Mouse (Mus musculus) kidney, postnatal 0 days (tissue): ENCODE data around the gene Arfgef3. TPM values are rescaled to one million over a fixed set of nuclear protein-coding genes. Genes with fewer than 3 reads are reported as not detected.

Source experiments
- ATAC-seq: fragments of 200-750 bp; cut with Nextera tagmentation; replicated peaks from 2 replicates; pipeline ENCODE4 v1.8.0; 2017; ENCODE audit warnings: low read depth, moderate number of reproducible peaks, moderate TSS enrichment, moderate library complexity; ENCODE audit not compliant: low FRiP score
- DNase-seq: peaks from one replicate; pipeline ENCODE4 v3.0.0-alpha.2; 2016; ENCODE audit warnings: low spot score
- H3K27ac ChIP-seq: fragments of 300-500 bp; sonication (generic); 2 replicates; pipeline ENCODE4 v1.5.1; 2014; ENCODE audit warnings: mild to moderate bottlenecking
- H3K27me3 ChIP-seq: fragments of 300-500 bp; sonication (generic); 2 replicates; pipeline ENCODE4 v1.6.1; 2014; ENCODE audit warnings: low read length, mixed read lengths; ENCODE audit not compliant: insufficient read depth
- H3K36me3 ChIP-seq: fragments of 300-500 bp; sonication (generic); 2 replicates; pipeline ENCODE4 v1.6.1; 2014; ENCODE audit warnings: low read length, mixed read lengths; ENCODE audit not compliant: insufficient read depth
- H3K4me1 ChIP-seq: fragments of 300-500 bp; sonication (generic); replicated peaks from 2 replicates; pipeline ENCODE4 v1.6.1; 2014; ENCODE audit warnings: antibody characterized with exemption, low read length, mixed read lengths; ENCODE audit not compliant: insufficient read depth
- H3K4me2 ChIP-seq: fragments of 300-500 bp; sonication (generic); 2 replicates; pipeline ENCODE4 v1.6.1; 2014; ENCODE audit warnings: mild to moderate bottlenecking, low read length, moderate library complexity, mixed read lengths
- H3K4me3 ChIP-seq: fragments of 300-500 bp; sonication (generic); replicated peaks from 2 replicates; pipeline ENCODE4 v1.5.1; 2014; ENCODE audit warnings: low read depth, low read length
- H3K9ac ChIP-seq: fragments of 300-500 bp; sonication (generic); 2 replicates; pipeline ENCODE4 v1.6.1; 2014; ENCODE audit warnings: low read depth, low read length
- H3K9me3 ChIP-seq: fragments of 300-500 bp; sonication (generic); replicated peaks from 2 replicates; pipeline ENCODE4 v1.6.1; 2016; ENCODE audit warnings: low read length, inconsistent platforms, mixed read lengths
- CTCF ChIP-seq: IDR thresholded peaks from 2 replicates; pipeline ENCODE4 v1.5.1; 2016; ENCODE audit warnings: antibody characterized with exemption, low read depth, mild to moderate bottlenecking, moderate library complexity
- WGBS: fragments of 180-500 bp; shearing (Covaris S2); extraction: QIAGEN DNeasy Blood & Tissue Kit; methylation state at CpG from one replicate; pipeline ENCODE4 v1.1.7; 2014; 5-methylcytosine and 5-hydroxymethylcytosine counted together
- polyA plus RNA-seq: library from polyadenylated mRNA; unstranded; fragments of >200 nt; fragmentation: Nextera tagmentation; extraction: Ambion mirVana; gene quantifications from 2 replicates; pipeline ENCODE4 v1.2.1, GENCODE M21; 2015

Gene Arfgef3
- polyA plus RNA-seq, 1 experiment from 2014 or later: 1.1 TPM

- TF ChIP-seq CTCF: no peak
- DNase-seq (no peak), ATAC-seq (no peak)
- Histone ChIP-seq H3K27me3 (no peaks in the 10 kb centered on the region), H3K4me1 (no peaks in the 10 kb centered on the region), H3K9ac (no peak overlapping the region), H3K4me3 (no peak overlapping the region), H3K4me2 (no peak overlapping the region), H3K27ac (no peak overlapping the region), H3K9me3 (no peaks in the 10 kb centered on the region), H3K36me3 (no peaks in the 10 kb centered on the region)
- WGBS: 73% methylated on average over 6 of the region's 6 CpGs
Observed at GRCm38 (mm10) chr10:18710949-18711348, 32.8 kb downstream of the Arfgef3 start.

- TF ChIP-seq CTCF: no peak
- no peaks in the 10 kb centered on the region for H3K36me3 ChIP-seq
- ATAC-seq (no peak), DNase-seq (no peak)
- no peak overlapping the region for H3K4me2 ChIP-seq
- no peaks in the 10 kb centered on the region for H3K9me3 ChIP-seq
- no peaks in the 10 kb centered on the region for H3K27me3 ChIP-seq
- H3K9ac ChIP-seq: no peak overlapping the region
- H3K27ac ChIP-seq: no peak overlapping the region
- H3K4me3 ChIP-seq: no peak overlapping the region
- WGBS: 96% methylated on average over 2 of the region's 2 CpGs
- no peaks in the 10 kb centered on the region for H3K4me1 ChIP-seq
Observed at GRCm38 (mm10) chr10:18709836-18710235, 33.9 kb downstream of the Arfgef3 start.

GRCm38 (mm10) chr10:18708641-18709040, 35.1 kb downstream of the Arfgef3 start:
- H3K4me3 ChIP-seq: no peak overlapping the region
- H3K9me3 ChIP-seq: no peaks in the 10 kb centered on the region
- no peaks in the 10 kb centered on the region for H3K27me3 ChIP-seq
- no peak overlapping the region for H3K4me2 ChIP-seq
- ATAC-seq: no peak
- H3K27ac ChIP-seq: no peak overlapping the region
- 69% methylated on average over 1 of the region's 1 CpGs for WGBS
- no peak for TF ChIP-seq CTCF
- H3K9ac ChIP-seq: no peak overlapping the region
- DNase-seq: no peak
- no peaks in the 10 kb centered on the region for H3K36me3 ChIP-seq
- H3K4me1 ChIP-seq: no peaks in the 10 kb centered on the region

- TF ChIP-seq CTCF: no peak
- WGBS: 32% methylated on average over 4 of the region's 4 CpGs
- Histone ChIP-seq H3K9me3 (no peaks in the 10 kb centered on the region), H3K4me1 (no peaks in the 10 kb centered on the region), H3K4me3 (no peak overlapping the region), H3K4me2 (no peak overlapping the region), H3K27ac (no peak overlapping the region), H3K27me3 (no peaks in the 10 kb centered on the region), H3K36me3 (no peaks in the 10 kb centered on the region), H3K9ac (no peak overlapping the region)
- ATAC-seq: no peak
- DNase-seq: no peak
Observed at GRCm38 (mm10) chr10:18704393-18705120, 39.2 kb downstream of the Arfgef3 start.

GRCm38 (mm10) chr10:18701517-18701916, 42.2 kb downstream of the Arfgef3 start:
- H3K36me3 ChIP-seq: no peaks in the 10 kb centered on the region
- H3K4me1 ChIP-seq: no peaks in the 10 kb centered on the region
- no peak for TF ChIP-seq CTCF
- DNase-seq (no peak), ATAC-seq (no peak)
- no peaks in the 10 kb centered on the region for H3K27me3 ChIP-seq
- no peak overlapping the region for H3K27ac ChIP-seq
- no peak overlapping the region for H3K4me2 ChIP-seq
- no peaks in the 10 kb centered on the region for H3K9me3 ChIP-seq
- no peak overlapping the region for H3K9ac ChIP-seq
- H3K4me3 ChIP-seq: no peak overlapping the region

GRCm38 (mm10) chr10:18700117-18700516, 43.6 kb downstream of the Arfgef3 start:
- H3K36me3 ChIP-seq: no peaks in the 10 kb centered on the region
- 69% methylated on average over 2 of the region's 2 CpGs for WGBS
- no peaks in the 10 kb centered on the region for H3K9me3 ChIP-seq
- H3K27ac ChIP-seq: no peak overlapping the region
- DNase-seq: no peak
- TF ChIP-seq CTCF: no peak
- no peak overlapping the region for H3K9ac ChIP-seq
- no peak for ATAC-seq
- no peaks in the 10 kb centered on the region for H3K4me1 ChIP-seq
- no peak overlapping the region for H3K4me2 ChIP-seq
- H3K27me3 ChIP-seq: no peaks in the 10 kb centered on the region
- no peak overlapping the region for H3K4me3 ChIP-seq

GRCm38 (mm10) chr10:18699151-18699550, 44.6 kb downstream of the Arfgef3 start:
- 91% methylated on average over 2 of the region's 2 CpGs for WGBS
- Histone ChIP-seq H3K9ac (no peak overlapping the region), H3K27ac (no peak overlapping the region), H3K4me3 (no peak overlapping the region), H3K27me3 (no peaks in the 10 kb centered on the region), H3K4me2 (no peak overlapping the region), H3K9me3 (no peaks in the 10 kb centered on the region), H3K4me1 (no peaks in the 10 kb centered on the region), H3K36me3 (no peaks in the 10 kb centered on the region)
- no peak for TF ChIP-seq CTCF
- DNase-seq (no peak), ATAC-seq (no peak)
